Mouse (Mus musculus): ENCODE measurements around the gene Krt31.

Krt31 gene

GRCm38 (mm10) chr11:100006624-100007023, 43.7 kb downstream of the Krt31 start:
- no peak for DNase-seq (ENCODE audit: extremely low spot score)

- no peak for DNase-seq (ENCODE audit: extremely low spot score)
Observed at GRCm38 (mm10) chr11:100005905-100006304, 44.4 kb downstream of the Krt31 start.

GRCm38 (mm10) chr11:100004846-100005245, 45.5 kb downstream of the Krt31 start:
- peak; percentile 33 for DNase-seq (ENCODE audit: extremely low spot score)

- DNase-seq (ENCODE audit: extremely low spot score) = no peak
Observed at GRCm38 (mm10) chr11:99999091-99999490, 51.3 kb downstream of the Krt31 start.

Data from embryo, embryonic 9.5 days (tissue).